Mouse (Mus musculus) right cerebral cortex, postnatal 36 days (tissue): Measurements from ENCODE around the gene Slc16a6.

Experiments used
- DNase-seq, 2 experiments: peaks; one replicate each; pipeline ENCODE4 v3.0.0; 2022; ENCODE audit warnings: low spot score in 2 of 2, mixed read lengths in 1 of 2

The Slc16a6 gene

GRCm38 (mm10) chr11:109445438-109446035 is 27.9 kb downstream of the Slc16a6 start:
- no peak for DNase-seq

GRCm38 (mm10) chr11:109444600-109444999 is 28.8 kb downstream of the Slc16a6 start:
- DNase-seq, result no peak

GRCm38 (mm10) chr11:109443468-109444263 is 29.7 kb downstream of the Slc16a6 start:
- no peak for DNase-seq

GRCm38 (mm10) chr11:109442166-109442730 is 31.1 kb downstream of the Slc16a6 start:
- no peak for DNase-seq

GRCm38 (mm10) chr11:109441119-109441518 is 32.3 kb downstream of the Slc16a6 start:
- no peak for DNase-seq

- DNase-seq, result no peak
These were observed 32.8 kb downstream of the Slc16a6 start for GRCm38 (mm10) chr11:109440641-109441040.

- peak; percentile 26 to 48 for DNase-seq
These were observed 33.5 kb downstream of the Slc16a6 start for GRCm38 (mm10) chr11:109439829-109440340.

- DNase-seq, result no peak
These were observed 34.2 kb downstream of the Slc16a6 start for GRCm38 (mm10) chr11:109439209-109439608.

GRCm38 (mm10) chr11:109436889-109437288 is 36.5 kb downstream of the Slc16a6 start:
- DNase-seq, result no peak

GRCm38 (mm10) chr11:109434233-109434798 is 39.1 kb downstream of the Slc16a6 start:
- DNase-seq, result no peak

- DNase-seq, result no peak
These were observed 46.0 kb downstream of the Slc16a6 start for GRCm38 (mm10) chr11:109427353-109427752.

- DNase-seq, result no peak
These were observed 47.2 kb downstream of the Slc16a6 start for GRCm38 (mm10) chr11:109426272-109426586.

- peak; percentile 95 to 97 for DNase-seq
These were observed 47.8 kb downstream of the Slc16a6 start, which contains the start of gene Amz2 for GRCm38 (mm10) chr11:109425392-109426271. Gene Amz2, plus strand, starts transcription at chr11:109425946.

GRCm38 (mm10) chr11:109423294-109423693 is 50.1 kb downstream of the Slc16a6 start:
- DNase-seq, result no peak

- DNase-seq, result no peak
These were observed 51.1 kb downstream of the Slc16a6 start for GRCm38 (mm10) chr11:109422263-109422662.

- DNase-seq, result no peak
These were observed 52.2 kb downstream of the Slc16a6 start for GRCm38 (mm10) chr11:109421205-109421604.

- DNase-seq, result no peak
These were observed 52.8 kb downstream of the Slc16a6 start for GRCm38 (mm10) chr11:109420567-109420962.

- DNase-seq, result no peak
These were observed 53.3 kb downstream of the Slc16a6 start for GRCm38 (mm10) chr11:109419961-109420566.

GRCm38 (mm10) chr11:109419461-109419860 is 53.9 kb downstream of the Slc16a6 start:
- no peak for DNase-seq

- DNase-seq, result no peak
These were observed 55.8 kb downstream of the Slc16a6 start for GRCm38 (mm10) chr11:109417472-109418040.
